Mouse (Mus musculus) liver, embryonic 14.5 days (tissue): ENCODE measurements around the gene Shank2.
A peak's percentile ranks its signal among the peaks of the same experiment; 100 is the strongest.

Source experiments
- CTCF ChIP-seq: IDR thresholded peaks from 2 replicates; pipeline ENCODE4 v1.5.1; 2016; ENCODE audit warnings: antibody characterized with exemption, low read depth, control low read depth
- EP300 ChIP-seq: IDR thresholded peaks from 2 replicates; pipeline ENCODE4 v1.6.1; 2016; ENCODE audit warnings: antibody characterized with exemption, low read depth

- TF ChIP-seq CTCF (peak; percentile 55), EP300 (no peak)
Observed at GRCm38 (mm10) chr7:144207849-144208248, 206.1 kb downstream of the Shank2 start.
